31 mouse cellular contexts compared by ENCODE assay signal in the genomic region with DNA sequence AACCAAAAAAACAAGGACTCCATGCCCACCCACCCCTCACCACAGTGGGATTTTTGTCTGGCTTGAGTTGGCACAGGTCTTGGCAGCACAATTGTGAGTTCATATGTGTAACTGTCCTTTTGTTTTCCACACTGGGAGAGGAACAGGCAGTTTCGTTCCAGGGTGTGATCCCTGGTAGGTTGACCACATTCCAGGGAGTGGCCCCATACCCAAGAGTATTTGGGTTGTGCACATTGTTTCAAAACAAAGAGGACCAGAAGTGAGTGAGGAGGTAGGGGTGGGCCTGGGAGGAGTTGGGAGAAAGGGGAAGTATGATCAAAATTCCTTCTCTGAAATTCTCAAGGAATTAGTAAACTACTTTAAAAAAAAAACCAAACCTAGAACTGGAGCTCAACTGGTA. TPM values are rescaled to one million over a fixed set of nuclear protein-coding genes. Genes with fewer than 3 reads are reported as not detected.
DNase-seq lines count a peak whose midpoint lies in the region; ATAC-seq and TF ChIP-seq lines count a peak whose summit lies in the region.
"Had no signal": no experiment of that assay in that cellular context is flagged by ENCODE, and none has a peak within 500 bp of the region (broad histone marks: within the 10 kb centered on the region; RNA-seq: fewer than 3 reads in every experiment).

No protein-coding gene starts in this region.

- no peaks in the 10 kb centered on the region for H3K9me3 ChIP-seq in lung, postnatal 0 days (ENCODE audit: low read length)
- no peaks in the 10 kb centered on the region for H3K9me3 ChIP-seq in midbrain, postnatal 0 days (ENCODE audit: low read length)
- H3K9me3 ChIP-seq: embryonic facial prominence, embryonic 13.5 days; embryonic facial prominence, embryonic 15.5 days; forebrain, embryonic 10.5 days; forebrain, embryonic 12.5 days; G1E had no signal

- H3K27me3 ChIP-seq in lung, postnatal 0 days (replicated peaks; ENCODE audit: insufficient read depth, low read length) = no peaks in the 10 kb centered on the region
- no peaks in the 10 kb centered on the region for H3K27me3 ChIP-seq in midbrain, postnatal 0 days (ENCODE audit: insufficient read depth, low read length)
- H3K27me3 ChIP-seq: CH12.LX; embryonic facial prominence, embryonic 13.5 days; embryonic facial prominence, embryonic 15.5 days; forebrain, embryonic 12.5 days had no signal

- no peaks in the 10 kb centered on the region for H3K4me1 ChIP-seq in lung, postnatal 0 days (ENCODE audit: insufficient read depth, low read depth, low read length)
- no peaks in the 10 kb centered on the region for H3K4me1 ChIP-seq in midbrain, postnatal 0 days (ENCODE audit: insufficient read depth, low read length)
- H3K4me1 ChIP-seq: embryonic facial prominence, embryonic 13.5 days; embryonic facial prominence, embryonic 15.5 days; forebrain, embryonic 10.5 days; forebrain, embryonic 12.5 days had no signal

- no peak for TF ChIP-seq CTCF in lung, postnatal 0 days (IDR thresholded peaks at IDR 0.05)
- TF ChIP-seq CTCF in midbrain, postnatal 0 days (IDR thresholded peaks at IDR 0.05) = no peak

- peak; percentile 14 for DNase-seq in lung, postnatal 0 days (ENCODE audit: low spot score)
- DNase-seq in lung, postnatal 4 days = no peak
- DNase-seq in R1 (ENCODE audit: low read depth, low spot score) = peak; percentile 89
- no peak for DNase-seq in MN1 (ENCODE audit: low spot score)
- no peak for DNase-seq in midbrain, postnatal 0 days (ENCODE audit: low spot score)
- DNase-seq: adrenal gland, adult 2 months; adrenal gland, postnatal 10 days; adrenal gland, postnatal 25 days; B cell, adult 2 months; cerebellum, adult 11 months; cerebellum, adult 18-20 months; cerebellum, adult 8-10 months; cerebellum, adult 9-11 months; cerebellum, postnatal 14 days; cerebellum, postnatal 36 days; embryo, embryonic 11 days had no signal

- no peaks in the 10 kb centered on the region for H3K36me3 ChIP-seq in lung, postnatal 0 days (ENCODE audit: insufficient read depth, low read length)
- no peaks in the 10 kb centered on the region for H3K36me3 ChIP-seq in midbrain, postnatal 0 days (ENCODE audit: insufficient read depth, low read length)
- H3K36me3 ChIP-seq: embryonic facial prominence, embryonic 13.5 days; embryonic facial prominence, embryonic 15.5 days; forebrain, embryonic 10.5 days; forebrain, embryonic 12.5 days; G1E had no signal

- no peak overlapping the region for H3K27ac ChIP-seq in lung, postnatal 0 days (ENCODE audit: low read length)
- H3K27ac ChIP-seq in midbrain, postnatal 0 days (ENCODE audit: low read depth, low read length) = no peak overlapping the region
- H3K27ac ChIP-seq: embryonic facial prominence, embryonic 13.5 days; embryonic facial prominence, embryonic 15.5 days; forebrain, embryonic 10.5 days; forebrain, embryonic 12.5 days had no signal

- WGBS in lung, postnatal 0 days = 41% methylated on average over 1 of the region's 1 CpGs
- 72% methylated on average over 1 of the region's 1 CpGs for WGBS in midbrain, postnatal 0 days

- H3K4me2 ChIP-seq in lung, postnatal 0 days (replicated peaks; ENCODE audit: low read depth, low read length) = no peak overlapping the region
- H3K4me2 ChIP-seq in midbrain, postnatal 0 days (ENCODE audit: low read depth, low read length, poor library complexity, severe bottlenecking) = no peak overlapping the region
- H3K4me2 ChIP-seq: embryonic facial prominence, embryonic 13.5 days; embryonic facial prominence, embryonic 15.5 days; forebrain, embryonic 12.5 days had no signal

- peak; percentile 27; the same call in 1 of the 2 replicates for TF ChIP-seq EP300 in lung, postnatal 0 days (IDR thresholded peaks at IDR 0.05)

- no peak overlapping the region for H3K4me3 ChIP-seq in lung, postnatal 0 days (ENCODE audit: low read depth, low read length)
- H3K4me3 ChIP-seq in midbrain, postnatal 0 days (ENCODE audit: low read depth, low read length) = no peak overlapping the region
- H3K4me3 ChIP-seq: embryonic facial prominence, embryonic 13.5 days; embryonic facial prominence, embryonic 15.5 days; erythroblast, embryonic 14.5 days; forebrain, embryonic 10.5 days; forebrain, embryonic 12.5 days had no signal

- H3K9ac ChIP-seq in lung, postnatal 0 days (replicated peaks; ENCODE audit: low read depth) = no peak overlapping the region
- H3K9ac ChIP-seq in midbrain, postnatal 0 days (replicated peaks; ENCODE audit: low read length, poor library complexity, severe bottlenecking) = no peak overlapping the region
- H3K9ac ChIP-seq: embryonic facial prominence, embryonic 13.5 days; embryonic facial prominence, embryonic 15.5 days; forebrain, embryonic 12.5 days had no signal

- peak; percentile 62 for ATAC-seq in lung, postnatal 0 days
- no peak for ATAC-seq in midbrain, postnatal 0 days (ENCODE audit: low FRiP score)
- ATAC-seq: CD4-positive, CD25-positive, alpha-beta regulatory T cell, adult 4 months; forebrain, embryonic 14.5 days; forebrain, embryonic 16.5 days had no signal

RNA-seq across cellular contexts. Expression of gene Arhgef6, which starts 20.8 kb away (rescaled TPM):
- 23.3 and 25.9 TPM in 2 replicates for polyA plus RNA-seq in lung, postnatal 0 days (2015; fragmentation: Nextera tagmentation; extraction: Ambion mirVana)
- total RNA-seq in midbrain, postnatal 0 days (2014; rRNA removed) = 8.9 and 11.6 TPM in 2 replicates
- polyA plus RNA-seq in midbrain, postnatal 0 days (2015; fragmentation: Nextera tagmentation; extraction: Ambion mirVana) = 4.8 and 5.0 TPM in 2 replicates

RNA-seq across cellular contexts. Expression of gene Rbmx, which starts 33.5 kb away (rescaled TPM):
- 50.4 and 52.4 TPM in 2 replicates for polyA plus RNA-seq in lung, postnatal 0 days (2015; fragmentation: Nextera tagmentation; extraction: Ambion mirVana)
- total RNA-seq in midbrain, postnatal 0 days (2014; rRNA removed) = 115 and 141 TPM in 2 replicates
- 103 and 109 TPM in 2 replicates for polyA plus RNA-seq in midbrain, postnatal 0 days (2015; fragmentation: Nextera tagmentation; extraction: Ambion mirVana)

RNA-seq across cellular contexts. Expression of gene Gm364, which starts 49.6 kb away (rescaled TPM):
- not detected in 2 replicates for polyA plus RNA-seq in lung, postnatal 0 days (2015; fragmentation: Nextera tagmentation; extraction: Ambion mirVana)
- not detected in 2 replicates for total RNA-seq in midbrain, postnatal 0 days (2014; rRNA removed)
- not detected in 2 replicates for polyA plus RNA-seq in midbrain, postnatal 0 days (2015; fragmentation: Nextera tagmentation; extraction: Ambion mirVana)
- total RNA-seq: adrenal gland, adult 2 months; adrenal gland, postnatal 10 days; adrenal gland, postnatal 25 days; adrenal gland, postnatal 4 days; CH12.LX; common myeloid progenitor, adult 5-6 weeks; G1E had no signal
- polyA plus RNA-seq: adrenal gland, adult 2 months; brain, embryonic 14.5 days; CD4-positive, CD25-positive, alpha-beta regulatory T cell, adult 4 months; embryonic facial prominence, embryonic 11.5 days; embryonic facial prominence, embryonic 13.5 days; embryonic facial prominence, embryonic 15.5 days; erythroblast, embryonic 14.5 days; forebrain, embryonic 10.5 days; forebrain, embryonic 12.5 days; forebrain, embryonic 16.5 days; frontal cortex, adult 2 months; G1E had no signal

Comparison
In these comparisons a context has a peak if more than half of its experiments do, and no peak if none do; other contexts are left out.
1. DNase-seq: peak in lung, postnatal 0 days (single experiment) and R1 (single experiment); none in lung, postnatal 4 days (0 of 2), MN1 (single experiment) and midbrain, postnatal 0 days (single experiment).